Mouse (Mus musculus): ENCODE data around the gene Mapkap1.

The Mapkap1 gene

DNA sequence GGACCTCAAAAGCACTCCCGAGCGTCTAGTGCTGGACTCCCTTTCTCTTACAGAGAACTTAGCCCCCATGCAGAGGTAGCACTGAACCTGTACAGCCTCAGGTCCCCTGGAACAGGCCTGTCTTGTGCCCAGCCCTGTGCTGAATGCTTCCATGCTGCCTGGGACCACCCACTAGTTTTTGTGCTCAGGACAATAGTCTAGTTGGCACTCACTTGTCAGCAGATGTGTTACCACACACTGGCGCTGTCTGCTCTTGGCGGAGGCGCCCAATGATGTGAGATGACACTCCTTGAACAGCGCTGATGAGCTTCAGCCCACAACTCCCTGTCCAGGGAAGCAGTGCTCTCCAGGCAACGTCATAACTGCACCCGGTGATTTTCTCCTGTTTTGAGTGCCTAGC, 182.0 kb downstream of the Mapkap1 start:
- DNase-seq (ENCODE audit: low spot score): no peak

DNA sequence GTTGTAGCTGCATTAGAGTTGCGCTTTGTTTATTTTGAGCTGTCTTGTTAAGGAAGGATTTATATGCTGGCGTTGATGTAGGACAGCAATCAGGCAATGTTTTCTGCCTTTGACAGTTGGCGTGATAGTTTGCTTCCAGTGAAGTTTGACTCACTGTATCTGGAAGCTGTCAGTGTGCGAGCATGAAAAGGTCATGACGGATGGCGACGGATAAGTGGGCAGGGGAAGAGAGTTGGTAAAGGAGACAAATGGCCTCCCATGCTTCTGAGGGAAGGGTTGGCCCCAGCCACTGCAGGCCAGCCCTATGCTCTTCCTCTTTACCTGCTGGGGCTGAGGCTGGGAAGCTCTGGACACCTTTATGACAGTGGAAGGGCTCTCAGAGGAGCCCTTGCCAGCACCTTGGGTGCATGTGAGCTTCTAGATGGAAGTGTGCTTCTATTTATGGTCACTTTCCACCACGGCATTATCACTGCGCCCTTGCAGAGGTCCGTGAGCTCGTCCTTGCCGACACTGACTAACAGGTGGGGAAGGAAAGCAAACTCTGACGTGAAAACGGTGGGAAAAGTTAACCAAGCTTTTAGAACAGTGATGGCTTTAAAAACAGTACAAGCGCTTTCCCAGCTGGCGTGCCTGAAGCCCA, 185.3 kb downstream of the Mapkap1 start:
- no peak for DNase-seq (ENCODE audit: low spot score)

DNA sequence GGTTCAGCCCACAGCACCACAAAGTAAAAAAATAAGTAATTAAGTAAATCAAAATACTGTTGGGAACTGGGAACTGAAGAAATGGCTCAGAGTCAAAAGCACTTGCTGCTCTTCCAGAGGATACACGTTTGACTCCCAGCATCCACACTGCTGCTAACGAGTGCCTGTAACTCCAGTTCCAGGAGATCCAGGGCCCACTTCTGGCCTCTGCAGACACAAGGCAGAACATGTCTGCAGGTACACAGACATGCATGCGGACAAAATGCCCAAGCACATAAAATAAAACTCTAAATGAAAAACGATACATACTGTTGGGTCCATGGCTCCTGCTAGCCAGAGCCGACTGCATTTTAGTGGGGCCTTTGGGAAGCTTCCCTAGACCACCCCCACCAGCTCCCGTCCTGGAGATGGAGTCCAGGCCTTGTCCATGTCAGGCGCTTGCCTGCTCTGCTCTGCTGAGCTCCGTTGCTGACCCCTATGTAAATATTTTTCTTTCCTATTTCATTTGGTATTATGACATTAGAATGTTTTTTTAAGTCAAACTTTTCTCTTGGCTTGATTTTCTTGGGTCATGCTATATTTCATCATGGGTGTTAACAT, 185.9 kb downstream of the Mapkap1 start:
- DNase-seq (ENCODE audit: low spot score): no peak

DNA sequence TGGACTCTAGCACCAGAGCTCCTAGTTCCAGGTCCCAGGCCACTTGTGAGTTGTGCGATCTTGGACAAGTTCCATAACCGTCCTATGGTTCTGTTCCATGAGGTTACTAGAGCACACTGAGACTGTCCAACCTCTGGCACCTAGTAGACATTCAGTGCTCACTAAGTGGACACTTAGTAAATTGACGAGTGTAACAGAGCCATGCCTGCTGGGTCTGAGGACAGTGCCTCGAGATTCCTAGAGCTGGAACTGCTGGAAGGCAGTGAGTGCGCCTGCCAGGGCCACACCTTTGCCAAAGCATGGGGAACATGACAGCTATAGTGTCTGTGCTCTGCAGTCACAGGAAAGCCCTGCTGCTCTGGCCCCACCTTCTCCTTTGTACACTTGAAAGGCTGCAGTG, 187.4 kb downstream of the Mapkap1 start:
- no peak for DNase-seq (ENCODE audit: low spot score)

DNA sequence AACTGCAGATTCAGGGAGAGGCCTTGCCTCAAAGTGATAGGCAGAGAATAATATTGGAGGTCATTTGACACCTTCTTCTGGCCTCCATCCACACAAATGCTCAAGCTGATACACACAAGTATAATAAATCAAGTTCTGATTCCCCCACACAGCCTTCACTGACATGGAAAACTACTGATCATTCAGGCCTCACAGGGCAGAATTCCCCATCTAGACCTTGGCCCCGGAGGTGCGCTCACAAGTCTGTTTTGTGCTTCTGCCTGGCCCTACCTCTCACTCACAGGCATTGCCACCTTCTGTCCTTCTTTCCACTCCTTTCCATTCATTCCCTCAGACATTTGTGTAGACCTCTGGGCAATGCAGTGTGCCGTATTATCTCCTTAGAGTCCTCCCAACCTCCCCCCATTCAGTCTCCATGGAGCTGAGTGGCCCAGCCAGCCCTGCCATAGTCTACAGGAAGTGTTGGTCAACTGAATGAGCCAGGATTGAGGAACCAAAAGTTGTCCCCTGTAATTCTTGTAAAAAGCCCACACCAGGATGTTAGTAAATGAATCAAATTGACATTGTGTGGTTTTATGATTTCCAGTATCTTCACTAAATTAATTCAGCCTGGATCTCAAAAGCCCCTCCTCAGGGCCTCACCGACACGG, 193.2 kb downstream of the Mapkap1 start:
- DNase-seq (ENCODE audit: low spot score): no peak

DNA sequence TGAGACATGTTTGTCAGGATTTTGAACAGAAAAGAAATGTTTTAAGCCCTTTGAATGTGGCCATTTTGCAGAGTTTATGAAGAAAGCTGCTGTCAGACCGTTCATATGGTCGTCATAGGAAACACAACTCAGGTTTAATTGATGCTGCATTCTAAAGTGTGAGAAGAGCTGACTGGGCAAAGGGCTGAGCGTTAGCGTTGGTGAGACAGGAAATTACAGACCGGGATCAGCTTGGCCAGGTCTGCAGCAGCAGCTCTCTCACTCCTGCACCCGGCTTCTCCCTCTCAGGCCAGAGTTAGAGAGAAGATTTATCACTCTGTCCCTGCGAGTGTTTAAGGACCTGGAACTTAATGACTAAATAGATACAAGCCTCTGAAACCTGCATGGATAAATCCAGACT, 194.2 kb downstream of the Mapkap1 start:
- DNase-seq (ENCODE audit: low spot score): no peak

DNA sequence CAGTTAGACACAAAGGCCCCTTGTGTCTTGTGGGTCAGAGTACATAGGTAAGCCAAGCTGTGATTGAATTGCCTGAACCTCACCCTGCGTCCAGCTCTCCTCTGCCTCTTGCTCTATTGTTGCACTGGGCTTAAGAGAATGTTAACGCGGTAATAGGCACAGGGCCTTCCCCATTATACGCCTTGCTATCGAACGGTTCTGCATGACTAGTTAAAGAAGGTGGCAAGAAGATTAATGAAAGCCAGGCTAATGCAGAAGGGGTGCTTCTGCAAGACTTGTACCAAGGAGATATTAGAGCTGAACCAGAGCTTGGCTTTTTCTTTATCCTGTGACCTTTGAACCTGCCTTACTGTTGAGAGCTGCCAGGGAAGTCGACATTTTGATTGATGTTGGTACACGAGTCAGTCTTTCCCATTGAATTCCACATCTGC, 195.6 kb downstream of the Mapkap1 start:
- DNase-seq (ENCODE audit: low spot score): no peak

DNA sequence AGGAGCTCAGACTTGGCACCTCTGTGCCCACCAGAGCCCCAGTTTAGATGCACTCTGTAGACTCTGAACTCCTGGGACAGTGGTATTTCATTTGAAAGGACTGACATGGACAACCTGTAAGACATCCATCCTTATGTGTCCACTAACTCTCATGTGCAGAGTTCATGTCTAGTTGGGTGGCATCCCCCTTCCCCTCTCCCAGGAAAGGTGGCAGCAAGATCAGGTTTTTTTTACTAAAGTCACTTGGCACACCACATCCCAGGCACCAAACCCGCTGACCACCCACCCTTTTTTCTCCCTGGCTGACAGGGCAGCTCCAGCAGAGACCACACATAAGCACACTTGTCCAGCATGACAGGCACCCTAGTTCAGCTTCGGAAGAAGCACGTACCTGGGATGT, 196.3 kb downstream of the Mapkap1 start:
- DNase-seq (ENCODE audit: low spot score): no peak

DNA sequence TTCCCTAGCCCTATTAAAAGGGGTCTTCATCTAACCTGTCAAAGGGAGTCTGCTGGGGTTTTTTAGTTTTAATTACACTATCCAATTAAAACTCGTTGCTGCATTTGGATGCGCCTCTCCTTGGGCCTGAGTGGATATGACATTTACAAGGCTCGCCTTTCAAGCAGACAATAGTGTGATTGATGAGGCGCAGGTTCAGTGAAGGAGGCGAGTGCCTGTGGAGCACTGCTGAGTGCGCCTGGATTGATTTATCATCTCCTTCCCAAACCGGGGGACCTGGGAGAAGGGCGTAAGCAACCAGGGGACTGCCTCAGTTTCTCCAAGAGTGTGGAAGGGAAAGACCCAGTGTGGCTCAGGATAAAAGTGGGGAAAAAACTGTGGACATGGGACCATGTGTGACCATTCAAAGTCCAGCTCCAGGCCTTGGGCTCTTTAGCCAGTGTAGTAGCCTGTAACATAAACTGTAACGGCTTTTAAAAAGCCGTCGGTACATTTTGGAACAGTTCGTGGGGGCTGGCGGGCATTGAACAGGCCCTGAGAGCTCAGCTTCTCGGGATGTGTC, 197.2 kb downstream of the Mapkap1 start:
- no peak for DNase-seq (ENCODE audit: low spot score)

DNA sequence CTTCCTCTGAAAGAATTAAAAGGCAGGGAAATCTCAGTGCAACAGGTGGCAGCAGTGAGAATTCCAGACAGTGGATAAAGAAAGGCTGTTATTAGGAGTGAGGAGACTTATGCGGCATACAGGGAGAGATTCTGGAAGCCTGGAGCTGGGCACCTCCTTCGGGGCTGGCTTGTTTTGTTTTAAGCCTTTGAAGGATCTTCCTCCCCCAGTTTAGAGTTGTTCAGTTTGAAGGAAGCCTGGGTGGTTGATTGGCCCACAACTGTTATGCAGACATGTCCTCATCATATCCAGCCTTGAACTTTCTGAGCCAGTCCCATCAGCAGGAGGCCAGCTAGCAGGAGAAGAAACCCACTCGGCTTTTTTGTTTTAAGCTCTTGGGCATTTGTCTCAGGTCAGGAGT, 198.5 kb downstream of the Mapkap1 start:
- DNase-seq (ENCODE audit: low spot score): no peak

DNA sequence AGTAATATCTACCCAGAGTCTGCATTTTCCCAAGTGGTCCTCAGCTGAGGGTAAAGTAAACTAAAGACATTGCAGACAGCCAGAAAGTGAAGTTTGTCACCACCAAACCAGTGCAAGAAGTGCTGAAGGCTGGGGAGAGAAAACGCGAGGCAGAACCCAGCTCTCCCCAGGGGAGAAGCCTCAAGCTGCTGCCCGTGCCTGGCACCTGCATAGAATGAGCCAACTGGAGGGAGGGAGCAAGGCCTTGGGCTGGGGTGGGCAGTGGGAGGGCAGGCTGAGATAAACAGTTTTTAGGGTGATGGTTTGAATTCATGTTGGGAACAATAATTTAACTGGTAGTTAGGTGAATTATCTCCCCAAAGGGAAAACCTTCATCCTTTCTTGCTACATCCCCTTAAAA, 202.3 kb downstream of the Mapkap1 start:
- DNase-seq (ENCODE audit: low spot score): no peak

DNA sequence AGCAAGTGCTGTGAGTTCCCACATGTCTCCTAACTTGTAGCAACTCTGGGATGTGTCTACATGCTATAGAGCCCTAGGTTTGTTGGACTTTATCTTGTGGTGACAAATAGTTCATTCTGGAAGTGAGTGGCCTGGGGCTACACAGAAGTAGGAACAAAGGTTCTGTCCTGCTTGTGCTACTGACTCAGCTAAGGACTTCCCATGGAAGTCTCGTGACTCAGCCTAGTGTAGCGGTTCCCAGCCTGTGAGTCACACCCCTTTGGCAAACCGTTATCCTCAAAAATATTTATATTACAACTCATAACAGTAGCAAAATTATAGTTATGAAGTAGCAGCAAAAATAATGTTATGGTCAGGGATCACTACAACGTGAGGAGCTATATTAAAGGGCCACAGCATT, 202.9 kb downstream of the Mapkap1 start:
- no peak for DNase-seq (ENCODE audit: low spot score)

DNA sequence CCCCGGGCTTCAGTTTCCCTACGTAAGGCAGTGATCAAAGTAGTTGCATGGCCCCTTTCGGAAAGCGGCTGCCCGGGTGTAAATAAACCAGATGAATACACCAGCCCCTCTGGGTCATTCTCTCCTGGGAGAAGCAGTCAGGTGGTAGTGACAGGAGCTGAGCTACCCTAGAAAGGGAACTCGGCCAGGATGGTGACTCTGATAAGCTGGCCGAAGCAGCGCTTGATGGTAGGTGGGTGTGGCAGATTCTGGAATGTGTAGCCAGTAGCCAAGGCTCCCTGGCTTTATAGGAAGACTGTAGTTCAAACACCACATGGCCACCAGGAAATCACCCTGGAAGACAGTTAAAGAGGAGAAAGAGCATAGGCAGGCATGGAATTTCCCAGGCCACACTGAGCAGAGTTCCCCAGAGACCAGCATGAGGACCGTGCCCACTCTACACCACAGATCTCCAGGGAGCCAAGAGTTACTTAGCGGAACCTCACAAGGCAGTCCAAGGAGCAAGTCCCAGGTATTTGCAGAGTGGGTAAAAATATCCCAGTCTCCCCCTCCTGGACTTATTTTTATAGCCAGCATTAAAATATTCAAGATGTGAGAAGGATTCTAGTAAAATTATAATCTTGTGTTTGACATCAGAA, 214.3 kb downstream of the Mapkap1 start:
- no peak for DNase-seq (ENCODE audit: low spot score)

DNA sequence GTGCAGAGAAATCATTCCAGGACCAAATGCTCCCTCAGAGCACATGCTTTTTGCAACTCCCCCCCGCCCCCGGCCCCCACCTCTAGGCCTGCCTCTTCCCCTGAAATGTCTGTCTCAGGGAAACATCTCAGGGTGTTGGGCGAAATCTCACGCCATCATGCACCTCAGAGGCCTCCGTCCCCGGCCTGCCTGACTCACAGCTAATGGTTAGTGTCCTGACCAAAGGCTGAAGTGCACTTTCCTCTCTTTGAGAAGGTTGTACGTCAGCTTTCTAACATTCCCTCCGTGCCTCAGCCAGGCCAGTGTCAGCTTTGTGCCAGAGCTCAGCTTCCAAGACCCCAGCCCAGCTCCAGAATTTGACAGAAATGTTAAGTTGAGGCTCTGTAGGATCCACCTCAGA, 214.9 kb downstream of the Mapkap1 start:
- no peak for DNase-seq (ENCODE audit: low spot score)

DNA sequence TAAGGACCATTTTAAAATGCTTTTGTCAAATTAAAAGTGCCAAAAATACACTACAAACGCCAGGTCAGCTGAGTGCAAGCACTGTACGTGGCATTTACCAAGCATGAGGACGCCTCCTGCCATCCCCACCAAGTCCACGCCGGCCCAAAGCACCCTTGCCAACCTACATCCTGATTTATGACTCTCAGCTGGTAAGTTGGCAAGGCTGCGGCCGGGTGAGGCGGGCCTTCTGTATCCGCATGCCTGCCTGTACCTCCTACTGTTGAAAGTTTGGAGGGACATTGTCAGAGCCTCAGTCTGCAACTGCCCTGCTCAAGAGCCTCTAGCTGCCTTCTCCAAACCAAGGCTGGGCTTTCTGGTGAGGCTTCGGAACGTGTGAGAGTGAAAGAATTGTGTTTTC, 215.9 kb downstream of the Mapkap1 start:
- no peak for DNase-seq (ENCODE audit: low spot score)

DNA sequence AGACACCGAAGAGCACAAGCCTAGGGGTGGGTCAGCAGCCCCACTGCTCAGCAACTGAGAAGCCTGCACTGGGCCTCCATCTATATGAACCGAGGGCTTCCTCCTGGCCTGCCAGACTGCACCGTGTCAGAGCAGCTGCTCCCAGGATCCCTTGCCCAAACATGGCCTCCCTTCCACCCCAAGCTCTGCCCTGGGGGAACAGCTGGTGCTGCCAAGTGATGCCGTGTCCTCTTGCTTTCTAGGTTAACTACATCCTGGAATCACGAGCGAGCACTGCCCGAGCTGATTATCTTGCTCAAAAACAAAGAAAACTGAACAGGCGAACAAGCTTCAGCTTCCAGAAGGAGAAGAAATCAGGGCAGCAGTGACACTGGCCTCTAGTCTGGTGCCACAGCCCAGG, 216.6 kb downstream of the Mapkap1 start:
- no peak for DNase-seq (ENCODE audit: low spot score)

DNA sequence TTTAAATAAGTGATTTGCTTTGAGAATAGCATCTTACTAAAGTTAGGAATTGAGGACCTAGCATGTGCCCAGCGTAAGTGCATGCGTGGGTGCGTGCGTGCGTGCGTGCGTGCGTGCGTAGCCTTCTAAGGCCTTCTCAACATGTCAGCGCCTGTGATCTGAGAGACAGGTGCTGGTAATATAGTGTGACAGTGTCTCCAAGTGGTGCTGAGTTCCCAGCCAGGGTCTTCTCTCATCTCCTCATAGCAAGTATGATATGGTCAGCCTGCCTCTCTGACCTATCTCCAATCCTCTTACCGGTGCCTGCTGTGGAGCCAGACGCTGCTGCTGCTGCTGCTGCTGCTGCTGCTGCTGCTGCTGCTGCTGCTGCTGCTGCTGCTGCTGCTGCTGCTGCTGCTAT, 217.5 kb downstream of the Mapkap1 start:
- no peak for DNase-seq (ENCODE audit: low spot score)

DNA sequence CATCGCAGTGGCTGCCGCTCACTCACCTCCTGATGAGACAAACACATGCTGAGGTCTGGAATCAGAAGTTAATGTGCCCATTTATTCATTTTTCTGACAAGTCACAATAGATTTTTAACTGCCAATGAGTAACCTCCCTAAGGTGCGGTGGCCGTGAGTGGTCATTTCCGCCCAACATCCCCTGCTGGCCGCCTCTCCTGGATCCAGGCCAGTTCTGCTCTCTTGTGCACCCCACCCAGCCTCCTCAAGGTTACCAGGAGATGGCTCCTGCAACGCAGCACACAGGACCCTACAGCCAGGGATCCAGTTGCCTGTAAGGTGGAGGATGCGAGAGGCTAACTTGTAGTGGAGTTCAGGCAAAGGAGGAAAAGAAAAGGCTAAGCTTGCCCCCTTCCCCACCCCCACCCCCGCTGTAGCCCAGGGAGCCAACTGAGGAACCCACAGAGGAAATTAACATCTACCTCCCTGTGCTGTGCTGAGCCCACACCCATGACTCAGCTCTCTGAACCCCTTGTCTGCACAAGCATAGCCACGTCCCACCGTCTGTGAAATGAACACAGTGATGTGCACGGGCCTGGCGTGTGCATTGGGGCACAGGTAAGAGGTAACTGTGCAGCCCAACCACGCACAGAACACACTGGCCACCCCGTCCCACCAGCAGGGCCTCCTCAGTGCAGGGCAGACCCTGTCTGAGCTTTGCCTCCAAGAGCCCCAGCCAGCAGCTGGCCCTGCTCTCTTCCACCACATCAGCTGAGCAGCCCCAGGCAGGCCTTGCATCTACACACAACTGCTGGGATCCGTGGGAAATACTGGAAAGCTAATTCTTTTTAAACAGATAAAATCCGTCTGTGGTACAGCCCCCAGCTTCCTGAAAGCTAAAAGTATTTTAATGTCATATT, 221.0 kb downstream of the Mapkap1 start:
- DNase-seq (ENCODE audit: low spot score): no peak

DNA sequence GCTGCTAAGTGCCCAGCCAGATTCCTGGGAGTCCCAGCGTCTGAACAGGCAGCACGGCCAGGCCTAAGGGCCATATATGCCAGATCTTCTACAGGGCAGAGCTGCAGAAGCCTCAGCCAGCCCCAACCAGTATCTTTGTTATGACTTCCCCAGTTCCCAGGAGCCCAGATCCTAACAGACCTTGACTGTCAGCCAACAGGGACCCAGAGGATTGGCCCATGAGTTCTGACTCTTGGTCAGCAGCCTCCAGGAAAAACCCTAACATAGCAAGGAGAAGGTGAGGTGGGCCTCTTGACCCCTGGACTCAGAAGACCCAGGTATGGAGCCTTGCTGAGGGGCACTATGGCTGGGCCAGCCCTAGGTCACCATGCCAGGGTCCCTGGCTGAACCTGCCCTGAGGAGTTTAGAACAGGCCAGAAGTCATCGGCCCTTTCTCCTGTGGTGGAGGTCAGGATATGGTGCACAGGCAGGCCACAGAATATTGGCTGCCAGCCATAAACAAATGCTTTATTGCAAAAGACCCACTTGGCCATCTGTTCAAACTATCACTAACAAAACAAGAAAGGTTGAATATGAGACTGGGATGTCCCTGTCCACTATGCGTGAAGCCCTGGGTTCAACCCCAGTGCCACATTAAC, 222.5 kb downstream of the Mapkap1 start:
- DNase-seq (ENCODE audit: low spot score): peak; percentile 78

DNA sequence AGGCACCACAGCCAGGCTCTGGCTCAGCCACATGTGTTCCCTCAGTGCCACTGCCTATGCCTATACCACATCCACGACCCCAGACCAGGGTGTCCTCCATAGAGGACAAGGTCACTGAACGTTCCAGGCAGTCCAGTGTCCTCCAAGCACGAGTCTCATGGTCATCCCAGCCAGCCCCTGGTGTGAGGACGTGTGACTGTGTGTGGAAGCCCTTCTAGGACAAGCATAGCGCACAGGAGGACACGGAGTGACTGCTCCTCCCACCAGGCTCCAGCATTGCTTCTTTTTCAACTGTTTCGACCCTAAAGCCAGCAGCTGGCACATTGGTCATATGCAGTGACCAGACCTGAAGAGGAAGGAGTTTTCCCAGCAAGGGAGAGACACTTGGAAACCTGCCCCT, 223.2 kb downstream of the Mapkap1 start:
- peak; percentile 45 for DNase-seq (ENCODE audit: low spot score)

DNA sequence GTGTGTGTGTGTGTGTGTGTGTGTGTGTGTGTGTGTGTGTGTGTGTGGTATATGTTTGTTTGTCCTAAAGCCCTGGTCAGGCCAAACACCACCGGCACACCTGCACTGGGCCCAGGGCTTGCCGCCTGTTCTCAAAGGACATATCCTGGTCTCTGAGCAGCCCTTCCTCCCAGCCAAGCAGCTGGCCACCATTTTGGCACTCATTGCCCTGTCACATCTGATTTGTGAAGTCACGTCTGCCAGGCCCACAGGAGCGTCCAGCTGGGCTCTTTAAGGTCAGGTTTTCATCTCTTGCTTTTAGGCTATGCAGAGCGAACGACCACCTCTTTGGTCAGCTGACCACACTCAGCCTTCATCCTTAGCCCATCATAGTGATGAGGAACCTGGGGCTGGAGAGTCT, 223.9 kb downstream of the Mapkap1 start:
- no peak for DNase-seq (ENCODE audit: low spot score)

Data from ovary, adult 18-20 months (tissue).